Mouse (Mus musculus) heart, postnatal 0 days (tissue): ENCODE data around the gene Glra1. TPM values are rescaled to one million over a fixed set of nuclear protein-coding genes. Genes with fewer than 3 reads are reported as not detected.

Experiments used
- ATAC-seq: fragments of 200-750 bp; cut with Nextera tagmentation; 2 replicates; pipeline ENCODE4 v1.8.0; 2017; ENCODE audit warnings: low read depth, moderate number of reproducible peaks, moderate library complexity; ENCODE audit not compliant: insufficient read depth
- DNase-seq: peaks from one replicate; pipeline ENCODE4 v3.0.0-alpha.2; 2016; ENCODE audit warnings: low spot score
- H3K27ac ChIP-seq: fragments of 300-500 bp; sonication (generic); 2 replicates; pipeline ENCODE4 v1.5.1; 2014; ENCODE audit warnings: low read depth, mild to moderate bottlenecking
- H3K27me3 ChIP-seq: fragments of 300-500 bp; sonication (generic); 2 replicates; pipeline ENCODE4 v1.6.1; 2014; ENCODE audit warnings: low read length, mixed read lengths; ENCODE audit not compliant: control insufficient read depth, insufficient read depth
- H3K36me3 ChIP-seq: fragments of 300-500 bp; sonication (generic); replicated peaks from 2 replicates; pipeline ENCODE4 v1.6.1; 2014; ENCODE audit warnings: low read length, mixed read lengths; ENCODE audit not compliant: control insufficient read depth, insufficient read depth
- H3K4me1 ChIP-seq: fragments of 300-500 bp; sonication (generic); 2 replicates; pipeline ENCODE4 v1.6.1; 2014; ENCODE audit warnings: antibody characterized with exemption; ENCODE audit not compliant: control insufficient read depth, insufficient read depth
- H3K4me2 ChIP-seq: fragments of 300-500 bp; sonication (generic); 2 replicates; pipeline ENCODE4 v1.6.1; 2014; ENCODE audit warnings: low read depth, mild to moderate bottlenecking, low read length, moderate library complexity
- H3K4me3 ChIP-seq: fragments of 300-500 bp; sonication (generic); 2 replicates; pipeline ENCODE4 v1.5.1; 2014; ENCODE audit warnings: low read depth, low read length
- H3K9ac ChIP-seq: fragments of 300-500 bp; sonication (generic); replicated peaks from 2 replicates; pipeline ENCODE4 v1.6.1; 2014; ENCODE audit warnings: low read depth, low read length, mixed read lengths
- H3K9me3 ChIP-seq: fragments of 300-500 bp; sonication (generic); replicated peaks from 2 replicates; pipeline ENCODE4 v1.6.1; 2016; ENCODE audit warnings: low read length; ENCODE audit not compliant: control insufficient read depth
- CTCF ChIP-seq: IDR thresholded peaks from 2 replicates; pipeline ENCODE4 v1.5.1; 2016; ENCODE audit warnings: antibody characterized with exemption, control low read depth, low read depth
- EP300 ChIP-seq: IDR thresholded peaks from 2 replicates; pipeline ENCODE4 v1.6.1; 2016; ENCODE audit warnings: antibody characterized with exemption, low read depth
- WGBS: fragments of 180-500 bp; shearing (Covaris S2); extraction: QIAGEN DNeasy Blood & Tissue Kit; methylation state at CpG from one replicate; pipeline ENCODE4 v1.1.7; 2014; 5-methylcytosine and 5-hydroxymethylcytosine counted together
- polyA plus RNA-seq: library from polyadenylated mRNA; unstranded; fragments of >200 nt; fragmentation: Nextera tagmentation; extraction: Ambion mirVana; gene quantifications from 2 replicates; pipeline ENCODE4 v1.2.1, GENCODE M21; 2015
- total RNA-seq: library from RNA; depleted of rRNA; stranded (reverse); fragments of >200 nt; gene quantifications from 2 replicates; pipeline ENCODE4 v1.2.3, GENCODE M21; 2014; ENCODE audit warnings: low replicate concordance

Gene Glra1
- total and polyA plus RNA-seq, 2 experiments from 2014 or later: not detected

GRCm38 (mm10) chr11:55517666-55518065 lies 90.3 kb downstream of the Glra1 start:
- no peak overlapping the region for H3K4me3 ChIP-seq
- no peak overlapping the region for H3K9ac ChIP-seq
- ATAC-seq (no peak), DNase-seq (no peak)
- no peak overlapping the region for H3K4me2 ChIP-seq
- H3K9me3 ChIP-seq: no peaks in the 10 kb centered on the region
- no peaks in the 10 kb centered on the region for H3K4me1 ChIP-seq
- TF ChIP-seq CTCF (no peak), EP300 (no peak)
- no peak overlapping the region for H3K27ac ChIP-seq
- no peaks in the 10 kb centered on the region for H3K36me3 ChIP-seq
- 71% methylated on average over 5 of the region's 5 CpGs for WGBS
- H3K27me3 ChIP-seq: no peaks in the 10 kb centered on the region

DNA sequence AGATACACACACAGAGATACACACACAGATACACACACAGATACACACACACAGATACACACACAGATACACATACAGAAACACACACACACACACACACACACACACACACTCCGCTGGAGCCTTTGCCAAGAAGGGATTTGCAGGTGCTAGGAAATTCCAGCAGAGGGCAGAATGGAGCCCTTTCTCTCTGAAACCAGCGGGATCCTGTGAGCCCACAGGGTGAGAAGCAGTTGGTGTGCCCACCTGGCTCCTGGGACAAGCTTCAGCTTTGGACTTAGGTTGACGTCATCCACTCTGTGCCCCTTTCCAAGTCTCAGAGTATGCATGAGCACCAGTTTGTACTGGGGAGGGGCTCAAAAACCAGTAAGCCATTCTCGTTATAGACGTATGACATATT lies 96.6 kb downstream of the Glra1 start:
- Histone ChIP-seq H3K36me3 (no peaks in the 10 kb centered on the region), H3K9ac (no peak overlapping the region), H3K4me1 (no peaks in the 10 kb centered on the region), H3K4me3 (no peak overlapping the region), H3K27ac (no peak overlapping the region), H3K27me3 (no peaks in the 10 kb centered on the region), H3K4me2 (no peak overlapping the region), H3K9me3 (no peaks in the 10 kb centered on the region)
- TF ChIP-seq EP300 (no peak), CTCF (peak; percentile 34)
- ATAC-seq (no peak), DNase-seq (no peak)
- 48% methylated on average over 5 of the region's 5 CpGs for WGBS

DNA sequence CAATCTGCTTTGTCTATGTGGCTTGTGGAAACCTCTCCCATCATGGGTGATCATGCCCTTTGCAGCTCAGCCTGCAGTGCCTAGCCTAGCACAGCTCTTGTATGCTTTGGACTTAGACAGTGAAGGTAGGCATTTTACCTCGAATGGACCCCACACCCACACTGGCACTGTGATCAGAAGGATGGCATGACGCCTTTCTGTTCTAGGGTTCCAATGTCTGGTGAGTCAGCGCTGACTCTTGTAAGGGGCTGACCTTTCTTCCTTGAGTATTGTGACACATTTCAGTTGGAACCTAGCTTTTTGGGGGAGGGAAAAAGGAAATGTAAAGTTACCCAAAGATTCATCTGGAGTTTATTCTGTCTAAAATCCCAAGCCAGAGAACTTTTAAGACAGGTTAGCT lies 102.5 kb downstream of the Glra1 start:
- Histone ChIP-seq H3K27ac (no peak overlapping the region), H3K4me3 (no peak overlapping the region), H3K27me3 (no peaks in the 10 kb centered on the region), H3K4me2 (no peak overlapping the region), H3K36me3 (peaks cover 21% of the 10 kb centered on the region), H3K9me3 (no peaks in the 10 kb centered on the region), H3K4me1 (no peaks in the 10 kb centered on the region), H3K9ac (no peak overlapping the region)
- DNase-seq (no peak), ATAC-seq (no peak)
- 81% methylated on average over 3 of the region's 3 CpGs for WGBS
- TF ChIP-seq CTCF: no peak
- TF ChIP-seq EP300: no peak

DNA sequence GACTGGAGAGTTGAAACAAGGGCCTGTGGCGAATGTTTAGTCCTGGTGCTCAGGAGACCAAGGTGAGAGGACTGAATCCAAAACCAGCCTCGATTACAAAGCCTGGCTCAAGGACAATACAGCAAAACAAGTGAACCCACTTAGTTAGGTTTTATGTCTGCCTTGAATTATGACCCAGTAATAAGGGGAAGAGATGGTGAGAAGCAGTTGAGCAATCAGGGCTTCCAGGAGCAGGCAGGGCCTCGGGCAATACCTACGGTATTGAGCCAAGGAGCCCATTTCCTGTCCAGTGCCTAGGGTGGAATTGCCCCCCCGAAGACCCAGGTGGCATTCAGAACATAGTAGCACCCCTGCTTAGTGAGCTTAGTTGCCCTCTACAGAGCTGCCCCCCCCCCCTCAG lies 105.1 kb downstream of the Glra1 start:
- H3K9ac ChIP-seq: no peak overlapping the region
- no peaks in the 10 kb centered on the region for H3K27me3 ChIP-seq
- H3K4me1 ChIP-seq: no peaks in the 10 kb centered on the region
- H3K4me3 ChIP-seq: no peak overlapping the region
- TF ChIP-seq EP300 (no peak), CTCF (no peak)
- no peak for ATAC-seq
- WGBS: 81% methylated on average over 5 of the region's 5 CpGs
- H3K36me3 ChIP-seq: peaks cover 40% of the 10 kb centered on the region
- no peaks in the 10 kb centered on the region for H3K9me3 ChIP-seq
- no peak for DNase-seq
- no peak overlapping the region for H3K27ac ChIP-seq
- no peak overlapping the region for H3K4me2 ChIP-seq

DNA sequence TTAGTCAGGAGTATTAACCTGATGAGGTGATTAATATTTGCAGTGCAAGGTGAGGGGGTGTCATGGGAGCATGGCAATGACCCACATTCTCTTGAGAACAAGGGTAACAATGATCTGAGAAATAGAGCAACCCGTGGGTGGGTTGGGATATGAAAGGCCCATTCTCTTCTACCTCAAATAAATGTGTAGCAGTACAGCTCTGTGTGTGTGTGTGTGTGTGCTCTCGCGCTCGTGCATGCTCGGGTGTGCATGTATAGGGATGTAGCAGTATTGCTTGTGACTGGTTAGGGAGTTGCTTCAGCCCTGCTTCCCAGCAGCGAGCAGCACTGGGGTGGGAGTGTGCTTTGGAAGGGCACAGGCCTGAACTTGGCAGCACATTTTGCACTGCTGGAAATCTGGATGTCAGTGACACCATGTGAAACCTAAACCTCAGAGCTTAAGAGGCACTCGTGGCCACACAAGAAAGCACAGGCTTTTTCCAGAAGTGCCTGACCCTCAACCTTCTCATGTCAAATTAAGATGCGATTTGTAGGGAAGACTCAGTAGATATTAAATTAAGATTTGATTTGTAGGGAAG lies 106.0 kb downstream of the Glra1 start:
- H3K4me2 ChIP-seq: no peak overlapping the region
- H3K9me3 ChIP-seq: no peaks in the 10 kb centered on the region
- no peaks in the 10 kb centered on the region for H3K27me3 ChIP-seq
- no peak overlapping the region for H3K27ac ChIP-seq
- DNase-seq (no peak), ATAC-seq (no peak)
- no peak overlapping the region for H3K9ac ChIP-seq
- WGBS: 76% methylated on average over 8 of the region's 8 CpGs
- H3K36me3 ChIP-seq: peaks cover 48% of the 10 kb centered on the region
- TF ChIP-seq EP300 (no peak), CTCF (no peak)
- H3K4me1 ChIP-seq: no peaks in the 10 kb centered on the region
- no peak overlapping the region for H3K4me3 ChIP-seq

- peak; percentile 79 for ATAC-seq
- Histone ChIP-seq H3K27ac (no peak overlapping the region), H3K9ac (no peak overlapping the region), H3K4me3 (no peak overlapping the region), H3K4me2 (no peak overlapping the region), H3K4me1 (no peaks in the 10 kb centered on the region), H3K27me3 (no peaks in the 10 kb centered on the region), H3K9me3 (no peaks in the 10 kb centered on the region), H3K36me3 (peaks cover 87% of the 10 kb centered on the region)
- TF ChIP-seq EP300: no peak
- peak; percentile 85 for TF ChIP-seq CTCF
- WGBS: 32% methylated on average over 5 of the region's 5 CpGs
- peak; percentile 58 for DNase-seq
Measured at GRCm38 (mm10) chr11:55497885-55498284, 110.1 kb downstream of the Glra1 start.
